ENCODE assay signal across 12 mouse cellular contexts in the genomic region with DNA sequence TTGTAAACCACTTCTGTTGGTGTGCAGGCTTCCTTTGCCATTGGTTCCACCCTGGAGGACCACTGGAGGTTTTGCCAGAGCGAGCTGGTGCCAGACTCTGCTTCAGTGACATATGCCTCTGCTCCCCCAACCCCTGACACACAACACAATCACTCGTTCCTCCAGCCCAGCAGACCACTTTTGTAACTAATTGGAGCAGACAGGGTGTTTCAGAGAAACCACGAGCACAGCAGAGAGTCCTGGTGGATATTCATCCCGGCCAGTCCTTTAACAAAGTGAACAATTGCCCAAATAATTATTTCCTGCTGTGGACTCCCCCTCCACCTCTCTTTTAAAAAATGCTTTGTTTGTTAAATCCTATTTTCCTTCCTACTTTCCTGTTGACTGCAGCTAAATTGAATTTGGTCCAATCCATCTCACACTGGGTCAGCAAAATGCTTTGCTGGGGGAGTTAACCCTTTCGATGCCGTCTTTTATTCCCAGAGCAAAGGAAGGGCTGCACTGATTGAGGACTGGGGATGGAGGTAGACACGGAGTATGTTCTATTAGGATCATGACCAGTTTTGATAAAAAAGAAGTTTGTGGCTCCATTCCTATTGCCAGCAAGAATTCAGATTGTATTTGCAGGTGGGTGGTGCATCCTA.
A peak's percentile ranks its signal among the peaks of the same experiment; 100 is the strongest.
DNase-seq lines count a peak whose midpoint lies in the region; ATAC-seq and TF ChIP-seq lines count a peak whose summit lies in the region.
"Had no signal": no experiment of that assay in that cellular context is flagged by ENCODE, and none has a peak within 500 bp of the region (broad histone marks: within the 10 kb centered on the region; RNA-seq: fewer than 3 reads in every experiment).

No protein-coding gene starts in this region.

- H3K4me3 ChIP-seq in lung, embryonic 14.5 days (ENCODE audit: low read depth, low read length): no peak overlapping the region
- H3K4me3 ChIP-seq in embryonic facial prominence, embryonic 14.5 days (ENCODE audit: low read depth, low read length): no peak overlapping the region
- H3K4me3 ChIP-seq in hindbrain, embryonic 14.5 days (replicated peaks; ENCODE audit: low read length): no peak overlapping the region
- no peak overlapping the region for H3K4me3 ChIP-seq in midbrain, embryonic 16.5 days (ENCODE audit: low read depth, low read length)
- no peak overlapping the region for H3K4me3 ChIP-seq in intestine, embryonic 16.5 days (ENCODE audit: low read length)
- H3K4me3 ChIP-seq: left cerebral cortex, adult 2 months; stomach, embryonic 15.5 days had no signal

- peak; percentile 66 for DNase-seq in lung, embryonic 14.5 days
- no peak for DNase-seq in lung, adult 18-20 months
- DNase-seq in embryonic facial prominence, embryonic 14.5 days (ENCODE audit: low spot score): peak; percentile 78
- DNase-seq in hindbrain, embryonic 14.5 days (ENCODE audit: low spot score): peak; percentile 47
- no peak for DNase-seq in layer of hippocampus, adult 8-10 months (ENCODE audit: low spot score in 2 of 2)
- DNase-seq: cerebellum, adult 9-10 months had no signal

- H3K27ac ChIP-seq in lung, embryonic 14.5 days (ENCODE audit: low read depth): peak overlapping the region; percentile 67; the same call in 1 of the 2 replicates
- 0 out of 2 replicates have a peak overlapping the region, but pooled peaks have one; percentile 13 for H3K27ac ChIP-seq in embryonic facial prominence, embryonic 14.5 days (replicated peaks; ENCODE audit: low read depth, low read length)
- no peak overlapping the region for H3K27ac ChIP-seq in hindbrain, embryonic 14.5 days
- H3K27ac ChIP-seq in midbrain, embryonic 16.5 days (ENCODE audit: low read length): no peak overlapping the region
- H3K27ac ChIP-seq in intestine, embryonic 16.5 days (ENCODE audit: low read length): no peak overlapping the region
- H3K27ac ChIP-seq: left cerebral cortex, adult 2 months; macrophage; stomach, embryonic 15.5 days had no signal

- TF ChIP-seq CTCF in lung, embryonic 14.5 days (IDR thresholded peaks at IDR 0.05; ENCODE audit: low read depth): no peak

- peaks cover 27% of the 10 kb centered on the region for H3K4me1 ChIP-seq in lung, embryonic 14.5 days (ENCODE audit: insufficient read depth)
- peaks cover 26% of the 10 kb centered on the region for H3K4me1 ChIP-seq in embryonic facial prominence, embryonic 14.5 days (ENCODE audit: control insufficient read depth, insufficient read depth, low read length)
- H3K4me1 ChIP-seq in hindbrain, embryonic 14.5 days (replicated peaks; ENCODE audit: control insufficient read depth, insufficient read depth, low read length): peaks cover 30% of the 10 kb centered on the region
- peaks cover 17% of the 10 kb centered on the region for H3K4me1 ChIP-seq in midbrain, embryonic 16.5 days (ENCODE audit: control insufficient read depth, insufficient read depth, low read length)
- H3K4me1 ChIP-seq in intestine, embryonic 16.5 days (ENCODE audit: control insufficient read depth, insufficient read depth, low read length): peaks cover 5% of the 10 kb centered on the region; the same call in 1 of the 2 replicates

- H3K27me3 ChIP-seq in lung, embryonic 14.5 days (ENCODE audit: insufficient read depth, low read length): no peaks in the 10 kb centered on the region
- peaks cover 18% of the 10 kb centered on the region; the same call in 1 of the 2 replicates for H3K27me3 ChIP-seq in embryonic facial prominence, embryonic 14.5 days (replicated peaks; ENCODE audit: control insufficient read depth, insufficient read depth, low read length)
- peaks cover 11% of the 10 kb centered on the region for H3K27me3 ChIP-seq in hindbrain, embryonic 14.5 days (ENCODE audit: control insufficient read depth, insufficient read depth, low read length)
- peaks cover 3% of the 10 kb centered on the region; the same call in 1 of the 2 replicates for H3K27me3 ChIP-seq in midbrain, embryonic 16.5 days (ENCODE audit: control insufficient read depth, insufficient read depth, low read depth, low read length)
- H3K27me3 ChIP-seq in intestine, embryonic 16.5 days (replicated peaks; ENCODE audit: control insufficient read depth, insufficient read depth, low read length): no peaks in the 10 kb centered on the region

- no peak for ATAC-seq in lung, embryonic 14.5 days (ENCODE audit: insufficient read depth)
- ATAC-seq in embryonic facial prominence, embryonic 14.5 days (ENCODE audit: low read depth): peak; percentile 56
- peak; percentile 64; the same call in 1 of the 2 replicates for ATAC-seq in hindbrain, embryonic 14.5 days (ENCODE audit: low FRiP score)
- ATAC-seq in midbrain, embryonic 16.5 days: peak; percentile 68
- ATAC-seq in intestine, embryonic 16.5 days: no peak
- ATAC-seq in erythroid progenitor cell, adult 5-6 weeks (replicated peaks; ENCODE audit: low FRiP score, poor library complexity, severe bottlenecking): no peak

- no peaks in the 10 kb centered on the region for H3K9me3 ChIP-seq in lung, embryonic 14.5 days (ENCODE audit: low read depth, low read length)
- 0 out of 2 replicates have a peak, but pooled peaks cover 1% of the 10 kb centered on the region for H3K9me3 ChIP-seq in embryonic facial prominence, embryonic 14.5 days (ENCODE audit: control insufficient read depth, low read length)
- no peaks in the 10 kb centered on the region for H3K9me3 ChIP-seq in hindbrain, embryonic 14.5 days (ENCODE audit: control insufficient read depth, low read length)
- peaks cover under 1% of the 10 kb centered on the region; the same call in 1 of the 2 replicates for H3K9me3 ChIP-seq in midbrain, embryonic 16.5 days (replicated peaks; ENCODE audit: control insufficient read depth, low read length, poor library complexity, severe bottlenecking)
- no peaks in the 10 kb centered on the region for H3K9me3 ChIP-seq in intestine, embryonic 16.5 days (ENCODE audit: control insufficient read depth, low read length)
- H3K9me3 ChIP-seq: stomach, embryonic 15.5 days had no signal

- H3K36me3 ChIP-seq in lung, embryonic 14.5 days (ENCODE audit: insufficient read depth): no peaks in the 10 kb centered on the region
- no peaks in the 10 kb centered on the region for H3K36me3 ChIP-seq in embryonic facial prominence, embryonic 14.5 days (ENCODE audit: control insufficient read depth, insufficient read depth, low read length)
- H3K36me3 ChIP-seq in hindbrain, embryonic 14.5 days (replicated peaks; ENCODE audit: control insufficient read depth, insufficient read depth): no peaks in the 10 kb centered on the region
- H3K36me3 ChIP-seq in midbrain, embryonic 16.5 days (ENCODE audit: control insufficient read depth, insufficient read depth, low read length): no peaks in the 10 kb centered on the region
- H3K36me3 ChIP-seq in intestine, embryonic 16.5 days (ENCODE audit: control insufficient read depth, insufficient read depth, low read length): no peaks in the 10 kb centered on the region
- H3K36me3 ChIP-seq: stomach, embryonic 15.5 days had no signal

- H3K4me2 ChIP-seq in lung, embryonic 14.5 days: 0 out of 2 replicates have a peak overlapping the region, but pooled peaks have one; percentile 4
- H3K4me2 ChIP-seq in embryonic facial prominence, embryonic 14.5 days (ENCODE audit: low read depth, low read length): 0 out of 2 replicates have a peak overlapping the region, but pooled peaks have one; percentile 17
- 0 out of 2 replicates have a peak overlapping the region, but pooled peaks have one; percentile 5 for H3K4me2 ChIP-seq in hindbrain, embryonic 14.5 days (replicated peaks)
- H3K4me2 ChIP-seq in midbrain, embryonic 16.5 days (ENCODE audit: low read length): 0 out of 2 replicates have a peak overlapping the region, but pooled peaks have one; percentile 0
- no peak overlapping the region for H3K4me2 ChIP-seq in intestine, embryonic 16.5 days (ENCODE audit: low read depth, low read length)
- H3K4me2 ChIP-seq: stomach, embryonic 15.5 days had no signal

- 25% methylated on average over 7 of the region's 7 CpGs for WGBS in lung, embryonic 14.5 days
- 11% methylated on average over 7 of the region's 7 CpGs for WGBS in embryonic facial prominence, embryonic 14.5 days
- WGBS in hindbrain, embryonic 14.5 days: 9% methylated on average over 7 of the region's 7 CpGs
- WGBS in midbrain, embryonic 16.5 days: 6% methylated on average over 7 of the region's 7 CpGs
- 43% methylated on average over 7 of the region's 7 CpGs for WGBS in intestine, embryonic 16.5 days

- H3K9ac ChIP-seq in lung, embryonic 14.5 days: no peak overlapping the region
- 0 out of 2 replicates have a peak overlapping the region, but pooled peaks have one; percentile 20 for H3K9ac ChIP-seq in embryonic facial prominence, embryonic 14.5 days (ENCODE audit: low read depth, low read length)
- no peak overlapping the region for H3K9ac ChIP-seq in hindbrain, embryonic 14.5 days
- no peak overlapping the region for H3K9ac ChIP-seq in midbrain, embryonic 16.5 days (ENCODE audit: low read depth, low read length)
- no peak overlapping the region for H3K9ac ChIP-seq in intestine, embryonic 16.5 days (ENCODE audit: low read depth, low read length)
- H3K9ac ChIP-seq: stomach, embryonic 15.5 days had no signal

Comparison
In these comparisons a context has a peak if more than half of its experiments do, and no peak if none do; other contexts are left out.
1. DNase-seq: peak in lung, embryonic 14.5 days (single experiment), embryonic facial prominence, embryonic 14.5 days (single experiment) and hindbrain, embryonic 14.5 days (single experiment); none in lung, adult 18-20 months (0 of 2) and layer of hippocampus, adult 8-10 months (0 of 2).
2. ATAC-seq: peak in embryonic facial prominence, embryonic 14.5 days (single experiment), hindbrain, embryonic 14.5 days (single experiment) and midbrain, embryonic 16.5 days (single experiment); none in lung, embryonic 14.5 days (single experiment), intestine, embryonic 16.5 days (single experiment) and erythroid progenitor cell, adult 5-6 weeks (single experiment).
3. H3K27ac ChIP-seq: peak in lung, embryonic 14.5 days (single experiment) and embryonic facial prominence, embryonic 14.5 days (single experiment); none in hindbrain, embryonic 14.5 days (single experiment), midbrain, embryonic 16.5 days (single experiment) and intestine, embryonic 16.5 days (single experiment).